Mouse (Mus musculus) heart, embryonic 14.5 days (tissue): ENCODE data around the gene Hunk. TPM values are rescaled to one million over a fixed set of nuclear protein-coding genes. Genes with fewer than 3 reads are reported as not detected.

Experiments used
- ATAC-seq: fragments of 200-750 bp; cut with Nextera tagmentation; 2 replicates; pipeline ENCODE4 v1.8.0; 2017; ENCODE audit warnings: low read depth, moderate TSS enrichment; ENCODE audit not compliant: insufficient number of reproducible peaks, insufficient read depth, low FRiP score
- H3K27ac ChIP-seq, 2 experiments: fragments of 200-500 bp in 1 of 2; fragments of 300-500 bp in 1 of 2; sonication (generic) in 1 of 2; replicated peaks in 1 of 2; 2 replicates each; pipeline ENCODE4 v1.5.1; 2012 to 2014; ENCODE audit warnings: low read depth in 2 of 2, low read length in 2 of 2, control low read depth in 1 of 2, mild to moderate bottlenecking in 1 of 2, mixed read lengths in 1 of 2; ENCODE audit not compliant: control insufficient read depth in 1 of 2, insufficient read depth in 1 of 2
- H3K27me3 ChIP-seq: fragments of 300-500 bp; sonication (generic); 2 replicates; pipeline ENCODE4 v1.6.1; 2014; ENCODE audit warnings: mild to moderate bottlenecking, low read length, control low read depth; ENCODE audit not compliant: control insufficient read depth, insufficient read depth
- H3K36me3 ChIP-seq: fragments of 300-500 bp; sonication (generic); 2 replicates; pipeline ENCODE4 v1.6.1; 2014; ENCODE audit warnings: mild to moderate bottlenecking, control low read depth, low read length, mixed read lengths; ENCODE audit not compliant: control insufficient read depth, insufficient read depth
- H3K4me1 ChIP-seq, 2 experiments: fragments of 200-500 bp in 1 of 2; fragments of 300-500 bp in 1 of 2; sonication (generic) in 1 of 2; 2 replicates each; pipeline ENCODE4 v1.6.1; 2012 to 2014; ENCODE audit warnings: low read length in 2 of 2, control low read depth in 1 of 2, mixed read lengths in 1 of 2; ENCODE audit not compliant: control insufficient read depth in 2 of 2, insufficient read depth in 2 of 2
- H3K4me2 ChIP-seq: fragments of 300-500 bp; sonication (generic); 2 replicates; pipeline ENCODE4 v1.6.1; 2014; ENCODE audit warnings: mild to moderate bottlenecking, low read length
- H3K4me3 ChIP-seq, 2 experiments: fragments of 200-500 bp in 1 of 2; fragments of 300-500 bp in 1 of 2; sonication (generic) in 1 of 2; 2 replicates each; pipeline ENCODE4 v1.5.1; 2012 to 2014; ENCODE audit warnings: low read length in 2 of 2, mild to moderate bottlenecking in 2 of 2, control low read depth in 1 of 2, low read depth in 1 of 2, moderate library complexity in 1 of 2; ENCODE audit not compliant: control insufficient read depth in 1 of 2, insufficient read depth in 1 of 2
- H3K9ac ChIP-seq: fragments of 300-500 bp; sonication (generic); 2 replicates; pipeline ENCODE4 v1.6.1; 2014; ENCODE audit warnings: mild to moderate bottlenecking, low read length
- H3K9me3 ChIP-seq: fragments of 300-500 bp; sonication (generic); 2 replicates; pipeline ENCODE4 v1.6.1; 2016; ENCODE audit warnings: low read length, control low read depth; ENCODE audit not compliant: control insufficient read depth
- WGBS: fragments of 180-500 bp; shearing (Covaris S2); extraction: QIAGEN DNeasy Blood & Tissue Kit; methylation state at CpG from one replicate; pipeline ENCODE4 v1.1.7; 2014; 5-methylcytosine and 5-hydroxymethylcytosine counted together
- polyA plus RNA-seq: library from polyadenylated mRNA; unstranded; fragments of >200 nt; fragmentation: Nextera tagmentation; extraction: Ambion mirVana; gene quantifications from 2 replicates; pipeline ENCODE4 v1.2.1, GENCODE M21; 2014

Hunk gene
- polyA plus RNA-seq, 1 experiment from 2014 or later, result 10.4 TPM

GRCm38 (mm10) chr16:90500809-90501208 is 115.0 kb downstream of the Hunk start:
- Histone ChIP-seq H3K9ac (no peak overlapping the region), H3K4me3 (no peak overlapping the region), H3K36me3 (peaks cover 28% of the 10 kb centered on the region), H3K27ac (no peak overlapping the region), H3K4me2 (no peak overlapping the region), H3K27me3 (no peaks in the 10 kb centered on the region), H3K9me3 (no peaks in the 10 kb centered on the region), H3K4me1 (peaks cover 4 to 13% of the 10 kb centered on the region in 2 experiments; a peak in 3 of 4 replicates)
- WGBS, result 77% methylated on average over 6 of the region's 6 CpGs
- no peak for ATAC-seq

GRCm38 (mm10) chr16:90505252-90505651 is 119.4 kb downstream of the Hunk start:
- no peak overlapping the region for H3K4me2 ChIP-seq
- peaks cover 0 to under 1% of the 10 kb centered on the region in 2 experiments; a peak in 2 of 4 replicates for H3K4me1 ChIP-seq
- WGBS, result 84% methylated on average over 10 of the region's 10 CpGs
- H3K9me3 ChIP-seq, result no peaks in the 10 kb centered on the region
- H3K27ac ChIP-seq, result no peak overlapping the region
- no peak for ATAC-seq
- no peak overlapping the region for H3K4me3 ChIP-seq
- H3K27me3 ChIP-seq, result no peaks in the 10 kb centered on the region
- no peaks in the 10 kb centered on the region; the same call in 1 of the 2 replicates for H3K36me3 ChIP-seq
- no peak overlapping the region for H3K9ac ChIP-seq

GRCm38 (mm10) chr16:90505680-90506079 is 119.9 kb downstream of the Hunk start:
- Histone ChIP-seq H3K4me2 (no peak overlapping the region), H3K4me3 (no peak overlapping the region), H3K9ac (no peak overlapping the region), H3K27ac (no peak overlapping the region), H3K9me3 (no peaks in the 10 kb centered on the region), H3K4me1 (peaks cover 0 to 2% of the 10 kb centered on the region in 2 experiments; a peak in 2 of 4 replicates), H3K27me3 (no peaks in the 10 kb centered on the region), H3K36me3 (no peaks in the 10 kb centered on the region; the same call in 1 of the 2 replicates)
- no peak for ATAC-seq
- 76% methylated on average over 2 of the region's 2 CpGs for WGBS

- H3K9ac ChIP-seq, result no peak overlapping the region
- no peaks in the 10 kb centered on the region for H3K27me3 ChIP-seq
- H3K4me2 ChIP-seq, result no peak overlapping the region
- 83% methylated on average over 19 of the region's 19 CpGs for WGBS
- no peaks in the 10 kb centered on the region for H3K36me3 ChIP-seq
- no peak for ATAC-seq
- peaks cover 0 to 2% of the 10 kb centered on the region in 2 experiments; a peak in 2 of 4 replicates for H3K4me1 ChIP-seq
- H3K9me3 ChIP-seq, result no peaks in the 10 kb centered on the region
- no peak overlapping the region for H3K4me3 ChIP-seq
- no peak overlapping the region for H3K27ac ChIP-seq
Observed at GRCm38 (mm10) chr16:90511551-90512296, 125.9 kb downstream of the Hunk start.

- no peak overlapping the region for H3K27ac ChIP-seq
Observed at GRCm38 (mm10) chr16:90517041-90517440, 131.2 kb downstream of the Hunk start.

GRCm38 (mm10) chr16:90518232-90518631 is 132.4 kb downstream of the Hunk start:
- no peak overlapping the region for H3K4me3 ChIP-seq
- peaks cover 4 to 19% of the 10 kb centered on the region in 2 experiments; a peak in 3 of 4 replicates for H3K4me1 ChIP-seq
- no peak overlapping the region for H3K4me2 ChIP-seq
- no peak overlapping the region for H3K9ac ChIP-seq
- no peaks in the 10 kb centered on the region; the same call in 1 of the 2 replicates for H3K27me3 ChIP-seq
- ATAC-seq, result no peak
- 75% methylated on average over 8 of the region's 8 CpGs for WGBS
- H3K27ac ChIP-seq, result no peak overlapping the region
- H3K36me3 ChIP-seq, result no peaks in the 10 kb centered on the region
- no peaks in the 10 kb centered on the region for H3K9me3 ChIP-seq

More at GRCm38 (mm10) chr16:90517041-90517440, 131.2 kb downstream of the Hunk start:
- H3K9ac ChIP-seq, result no peak overlapping the region
- H3K27me3 ChIP-seq, result no peaks in the 10 kb centered on the region; the same call in 1 of the 2 replicates
- H3K4me2 ChIP-seq, result no peak overlapping the region
- ATAC-seq, result no peak
- H3K4me1 ChIP-seq, result peaks cover 3 to 16% of the 10 kb centered on the region in 2 experiments; a peak in 3 of 4 replicates
- 52% methylated on average over 9 of the region's 9 CpGs for WGBS
- H3K36me3 ChIP-seq, result no peaks in the 10 kb centered on the region
- no peaks in the 10 kb centered on the region for H3K9me3 ChIP-seq
- no peak overlapping the region for H3K4me3 ChIP-seq

- no peak for ATAC-seq
- Histone ChIP-seq H3K4me2 (no peak overlapping the region), H3K4me3 (no peak overlapping the region)
Observed at GRCm38 (mm10) chr16:90518732-90519295, 133.0 kb downstream of the Hunk start.

More at GRCm38 (mm10) chr16:90518732-90519295, 133.0 kb downstream of the Hunk start:
- H3K27ac ChIP-seq, result no peak overlapping the region
- H3K4me1 ChIP-seq, result peaks cover 10 to 19% of the 10 kb centered on the region in 2 experiments; a peak in 3 of 4 replicates
- H3K27me3 ChIP-seq, result no peaks in the 10 kb centered on the region; the same call in 1 of the 2 replicates
- H3K9me3 ChIP-seq, result no peaks in the 10 kb centered on the region
- no peaks in the 10 kb centered on the region for H3K36me3 ChIP-seq
- H3K9ac ChIP-seq, result no peak overlapping the region
- 78% methylated on average over 13 of the region's 13 CpGs for WGBS
